Mouse (Mus musculus) embryonic facial prominence, embryonic 13.5 days (tissue): ENCODE measurements around the gene Ptpro. TPM values are rescaled to one million over a fixed set of nuclear protein-coding genes. Genes with fewer than 3 reads are reported as not detected.
"Not testable (repeated sequence)": the region's sequence is repeated elsewhere in the genome, so short reads cannot be mapped to it uniquely, and the experiment has no call there.

Source experiments
- ATAC-seq: fragments of 200-750 bp; cut with Nextera tagmentation; 2 replicates; pipeline ENCODE4 v1.8.0; 2017; ENCODE audit warnings: low read depth; ENCODE audit not compliant: insufficient number of reproducible peaks, insufficient read depth, low FRiP score, low TSS enrichment
- H3K27ac ChIP-seq: fragments of 300-500 bp; sonication (generic); 2 replicates; pipeline ENCODE4 v1.5.1; 2015; ENCODE audit warnings: moderate library complexity, mild to moderate bottlenecking, inconsistent platforms
- H3K27me3 ChIP-seq: fragments of 300-500 bp; sonication (generic); 2 replicates; pipeline ENCODE4 v1.6.1; 2015; ENCODE audit warnings: mild to moderate bottlenecking, inconsistent platforms
- H3K36me3 ChIP-seq: fragments of 300-500 bp; sonication (generic); 2 replicates; pipeline ENCODE4 v1.6.1; 2015; ENCODE audit warnings: mild to moderate bottlenecking, inconsistent platforms
- H3K4me1 ChIP-seq: fragments of 300-500 bp; sonication (generic); 2 replicates; pipeline ENCODE4 v1.6.1; 2015; ENCODE audit warnings: inconsistent platforms
- H3K4me2 ChIP-seq: fragments of 300-500 bp; sonication (generic); 2 replicates; pipeline ENCODE4 v1.6.1; 2015; ENCODE audit warnings: moderate library complexity, mild to moderate bottlenecking, inconsistent platforms
- H3K4me3 ChIP-seq: fragments of 300-500 bp; sonication (generic); 2 replicates; pipeline ENCODE4 v1.5.1; 2015; ENCODE audit warnings: mild to moderate bottlenecking, inconsistent platforms
- H3K9ac ChIP-seq: fragments of 300-500 bp; sonication (generic); 2 replicates; pipeline ENCODE4 v1.6.1; 2015; ENCODE audit warnings: mild to moderate bottlenecking, inconsistent platforms
- H3K9me3 ChIP-seq: fragments of 300-500 bp; sonication (generic); 2 replicates; pipeline ENCODE4 v1.6.1; 2016; ENCODE audit warnings: inconsistent platforms
- WGBS: fragments of 180-500 bp; shearing (Covaris S2); methylation state at CpG from one replicate; pipeline ENCODE4 v1.1.7; 2015; ENCODE audit warnings: mixed read lengths; 5-methylcytosine and 5-hydroxymethylcytosine counted together
- polyA plus RNA-seq: library from polyadenylated mRNA; unstranded; fragments of >200 nt; fragmentation: Nextera tagmentation; extraction: Ambion mirVana; gene quantifications from 2 replicates; pipeline ENCODE4 v1.2.1, GENCODE M21; 2015

The Ptpro gene
- polyA plus RNA-seq, 1 experiment from 2014 or later = 1.9 TPM

GRCm38 (mm10) chr6:137465253-137465652 is 213.1 kb downstream of the Ptpro start:
- ATAC-seq = peak; percentile 65; the same call in 1 of the 2 replicates
- no peak overlapping the region for H3K27ac ChIP-seq

GRCm38 (mm10) chr6:137466256-137466655 is 214.1 kb downstream of the Ptpro start:
- H3K9me3 ChIP-seq = no peaks in the 10 kb centered on the region
- no peak overlapping the region for H3K27ac ChIP-seq
- H3K4me1 ChIP-seq = peaks cover 31% of the 10 kb centered on the region
- no peaks in the 10 kb centered on the region for H3K27me3 ChIP-seq
- no peaks in the 10 kb centered on the region for H3K36me3 ChIP-seq
- no peak overlapping the region for H3K4me2 ChIP-seq
- H3K4me3 ChIP-seq = no peak overlapping the region
- H3K9ac ChIP-seq = no peak overlapping the region
- WGBS = 72% methylated on average over 2 of the region's 2 CpGs
- no peak for ATAC-seq

More at GRCm38 (mm10) chr6:137465253-137465652, 213.1 kb downstream of the Ptpro start:
- no peaks in the 10 kb centered on the region for H3K9me3 ChIP-seq
- H3K4me3 ChIP-seq = no peak overlapping the region
- 15% methylated on average over 2 of the region's 2 CpGs for WGBS
- peaks cover 21% of the 10 kb centered on the region for H3K4me1 ChIP-seq
- H3K4me2 ChIP-seq = no peak overlapping the region
- H3K36me3 ChIP-seq = no peaks in the 10 kb centered on the region
- no peak overlapping the region for H3K9ac ChIP-seq
- H3K27me3 ChIP-seq = no peaks in the 10 kb centered on the region

GRCm38 (mm10) chr6:137467696-137468095 is 215.6 kb downstream of the Ptpro start:
- 92% methylated on average over 3 of the region's 3 CpGs for WGBS
- Histone ChIP-seq H3K4me2 (no peak overlapping the region), H3K9me3 (no peaks in the 10 kb centered on the region), H3K27ac (no peak overlapping the region), H3K4me3 (no peak overlapping the region), H3K27me3 (no peaks in the 10 kb centered on the region), H3K9ac (no peak overlapping the region), H3K36me3 (no peaks in the 10 kb centered on the region), H3K4me1 (peaks cover 33% of the 10 kb centered on the region)
- no peak for ATAC-seq

GRCm38 (mm10) chr6:137469541-137469940 is 217.4 kb downstream of the Ptpro start:
- Histone ChIP-seq H3K4me1 (peaks cover 33% of the 10 kb centered on the region), H3K4me3 (no peak overlapping the region)
- ATAC-seq = no peak

GRCm38 (mm10) chr6:137470901-137471598 is 218.9 kb downstream of the Ptpro start:
- Histone ChIP-seq H3K9ac (no peak overlapping the region), H3K4me2 (no peak overlapping the region), H3K4me3 (no peak overlapping the region), H3K36me3 (0 out of 2 replicates have a peak, but pooled peaks cover 3% of the 10 kb centered on the region), H3K4me1 (peaks cover 25% of the 10 kb centered on the region), H3K9me3 (no peaks in the 10 kb centered on the region; the same call in 1 of the 2 replicates), H3K27me3 (no peaks in the 10 kb centered on the region), H3K27ac (peak overlapping the region; percentile 81)
- peak; percentile 72 for ATAC-seq
- WGBS = 27% methylated on average over 11 of the region's 11 CpGs

More at GRCm38 (mm10) chr6:137469541-137469940, 217.4 kb downstream of the Ptpro start:
- Histone ChIP-seq H3K36me3 (no peaks in the 10 kb centered on the region), H3K9me3 (no peaks in the 10 kb centered on the region), H3K4me2 (no peak overlapping the region), H3K9ac (no peak overlapping the region), H3K27ac (no peak overlapping the region), H3K27me3 (no peaks in the 10 kb centered on the region)
- WGBS = 95% methylated on average over 4 of the region's 4 CpGs

GRCm38 (mm10) chr6:137472129-137472528 is 220.0 kb downstream of the Ptpro start:
- ATAC-seq = no peak
- WGBS = 68% methylated on average over 9 of the region's 9 CpGs

GRCm38 (mm10) chr6:137473433-137473832 is 221.3 kb downstream of the Ptpro start:
- no peak overlapping the region for H3K4me2 ChIP-seq
- no peak overlapping the region for H3K4me3 ChIP-seq
- no peak overlapping the region for H3K9ac ChIP-seq
- H3K4me1 ChIP-seq = peaks cover 16% of the 10 kb centered on the region
- H3K36me3 ChIP-seq = peaks cover 14% of the 10 kb centered on the region
- peaks cover 4% of the 10 kb centered on the region for H3K9me3 ChIP-seq
- H3K27ac ChIP-seq = no peak overlapping the region
- no peak for ATAC-seq
- H3K27me3 ChIP-seq = no peaks in the 10 kb centered on the region
- 50% methylated on average over 1 of the region's 1 CpGs for WGBS

More at GRCm38 (mm10) chr6:137472129-137472528, 220.0 kb downstream of the Ptpro start:
- Histone ChIP-seq H3K4me3 (no peak overlapping the region), H3K9ac (no peak overlapping the region), H3K4me1 (peaks cover 22% of the 10 kb centered on the region), H3K27ac (no peak overlapping the region), H3K4me2 (no peak overlapping the region), H3K27me3 (no peaks in the 10 kb centered on the region), H3K9me3 (peaks cover 4% of the 10 kb centered on the region), H3K36me3 (peaks cover 11% of the 10 kb centered on the region)

GRCm38 (mm10) chr6:137475695-137476094 is 223.6 kb downstream of the Ptpro start:
- not testable (repeated sequence) for H3K27ac ChIP-seq, H3K4me2 ChIP-seq, H3K4me1 ChIP-seq, H3K4me3 ChIP-seq, H3K9ac ChIP-seq, ATAC-seq, H3K9me3 ChIP-seq, H3K27me3 ChIP-seq
- H3K36me3 ChIP-seq = peaks cover 29% of the 10 kb centered on the region
- WGBS = over 99% methylated on average over 5 of the region's 5 CpGs

GRCm38 (mm10) chr6:137482891-137483290 is 230.8 kb downstream of the Ptpro start:
- WGBS = 81% methylated on average over 7 of the region's 7 CpGs
- no peak overlapping the region for H3K4me2 ChIP-seq
- H3K36me3 ChIP-seq = peaks cover 34% of the 10 kb centered on the region
- H3K9me3 ChIP-seq = no peaks in the 10 kb centered on the region
- no peaks in the 10 kb centered on the region for H3K27me3 ChIP-seq
- ATAC-seq = no peak
- H3K27ac ChIP-seq = no peak overlapping the region
- H3K4me3 ChIP-seq = no peak overlapping the region
- H3K9ac ChIP-seq = no peak overlapping the region
- no peaks in the 10 kb centered on the region for H3K4me1 ChIP-seq

- no peak overlapping the region for H3K4me3 ChIP-seq
- H3K4me1 ChIP-seq = no peaks in the 10 kb centered on the region
- peaks cover 17% of the 10 kb centered on the region; the same call in 1 of the 2 replicates for H3K36me3 ChIP-seq
- WGBS = 30% methylated on average over 6 of the region's 6 CpGs
- H3K9ac ChIP-seq = no peak overlapping the region
- no peak overlapping the region for H3K4me2 ChIP-seq
- H3K27me3 ChIP-seq = no peaks in the 10 kb centered on the region
- no peaks in the 10 kb centered on the region for H3K9me3 ChIP-seq
- no peak overlapping the region for H3K27ac ChIP-seq
- no peak for ATAC-seq
These were observed 235.3 kb downstream of the Ptpro start for GRCm38 (mm10) chr6:137487443-137487842.

- Histone ChIP-seq H3K4me2 (no peak overlapping the region), H3K4me3 (no peak overlapping the region), H3K36me3 (peaks cover 8% of the 10 kb centered on the region; the same call in 1 of the 2 replicates), H3K4me1 (no peaks in the 10 kb centered on the region), H3K9ac (no peak overlapping the region), H3K27ac (no peak overlapping the region), H3K9me3 (no peaks in the 10 kb centered on the region), H3K27me3 (no peaks in the 10 kb centered on the region)
- WGBS = 93% methylated on average over 14 of the region's 14 CpGs
- ATAC-seq = no peak
These were observed 238.0 kb downstream of the Ptpro start for GRCm38 (mm10) chr6:137490115-137490514.

GRCm38 (mm10) chr6:137491659-137492058 is 239.5 kb downstream of the Ptpro start:
- peaks cover 10% of the 10 kb centered on the region; the same call in 1 of the 2 replicates for H3K36me3 ChIP-seq
- ATAC-seq = no peak
- no peak overlapping the region for H3K27ac ChIP-seq
- H3K4me1 ChIP-seq = no peaks in the 10 kb centered on the region
- no peaks in the 10 kb centered on the region for H3K9me3 ChIP-seq
- H3K27me3 ChIP-seq = no peaks in the 10 kb centered on the region
- no peak overlapping the region for H3K4me3 ChIP-seq
- 68% methylated on average over 2 of the region's 2 CpGs for WGBS
- H3K9ac ChIP-seq = no peak overlapping the region
- no peak overlapping the region for H3K4me2 ChIP-seq
